Mouse (Mus musculus): ENCODE results near the gene Ptprf. TPM values are rescaled to one million over a fixed set of nuclear protein-coding genes. Genes with fewer than 3 reads are reported as not detected.

The Ptprf gene
- polyA plus RNA-seq, 1 experiment, result 245 TPM

- no peak for DNase-seq
- WGBS, result 80% methylated on average over 12 of the region's 12 CpGs
- no peaks in the 10 kb centered on the region for H3K4me1 ChIP-seq (ENCODE audit: control insufficient read depth, insufficient read depth, low read length)
- H3K4me3 ChIP-seq (replicated peaks; ENCODE audit: extremely low read depth, low read depth, low read length), result no peak overlapping the region
- no peak for TF ChIP-seq CTCF (IDR thresholded peaks at IDR 0.05; ENCODE audit: insufficient read depth, low read length)
- TF ChIP-seq POLR2A (IDR thresholded peaks at IDR 0.05; ENCODE audit: borderline replicate concordance, extremely low read depth, low read depth, low read length), result no peak
Measured at GRCm38 (mm10) chr4:118162123-118162522, 129.1 kb downstream of the Ptprf start.

Other genes with a start within 250 kb of the Ptprf start
- 20.1 and 23.4 TPM in 2 replicates for gene St3gal3, start 156.5 kb downstream of the Ptprf start, polyA plus RNA-seq (2012; rRNA removed)
- gene Kdm4a, start 111.4 kb downstream of the Ptprf start, polyA plus RNA-seq (2012; rRNA removed), result 25.6 and 36.0 TPM in 2 replicates
- 48.5 and 54.4 TPM in 2 replicates for gene Szt2, start 117.9 kb upstream of the Ptprf start, polyA plus RNA-seq (2012; rRNA removed)
- 20.8 and 38.4 TPM in 2 replicates for gene Med8, start 117.9 kb upstream of the Ptprf start, polyA plus RNA-seq (2012; rRNA removed)
- gene Elovl1, start 136.7 kb upstream of the Ptprf start, polyA plus RNA-seq (2012; rRNA removed), result 978 and 1,062 TPM in 2 replicates
- 6.1 and 10.1 TPM in 2 replicates for gene Cdc20, start 145.9 kb upstream of the Ptprf start, polyA plus RNA-seq (2012; rRNA removed)
- 1.1 and 1.8 TPM in 2 replicates for gene Mpl, start 166.1 kb upstream of the Ptprf start, polyA plus RNA-seq (2012; rRNA removed)
- gene Tie1, start 198.7 kb upstream of the Ptprf start, polyA plus RNA-seq (2012; rRNA removed), result 245 and 308 TPM in 2 replicates
- 17.0 and 17.7 TPM in 2 replicates for gene 2610528J11Rik, start 235.6 kb upstream of the Ptprf start, polyA plus RNA-seq (2012; rRNA removed)

All from lung, adult 2 months (tissue).